Mouse (Mus musculus): ENCODE measurements around the gene Hist1h3c.

GRCm38 (mm10) chr13:23730479-23730878, 14.9 kb downstream of the Hist1h3c start:
- no peak for TF ChIP-seq CTCF (IDR thresholded peaks at IDR 0.05; ENCODE audit: low read depth, low read length)
- TF ChIP-seq EP300 (IDR thresholded peaks at IDR 0.05; ENCODE audit: insufficient read depth, low read depth, low read length): no peak
